Mouse (Mus musculus) brain, embryonic 14.5 days (tissue): ENCODE measurements around the gene Zfp664.

Experiments
- CTCF ChIP-seq: fragments of 200-500 bp; IDR thresholded peaks from 2 replicates; pipeline ENCODE4 v1.5.1; 2012; ENCODE audit warnings: inconsistent platforms, mild to moderate bottlenecking, moderate library complexity, borderline replicate concordance; ENCODE audit not compliant: insufficient read depth, insufficient read length; ENCODE audit errors: extremely low read depth
- POLR2A ChIP-seq: fragments of 200-500 bp; IDR thresholded peaks from 2 replicates; pipeline ENCODE4 v1.6.1; 2012; ENCODE audit warnings: mild to moderate bottlenecking, inconsistent platforms, borderline replicate concordance; ENCODE audit not compliant: poor library complexity, insufficient read depth, insufficient read length, severe bottlenecking; ENCODE audit errors: extremely low read depth

- TF ChIP-seq CTCF (no peak), POLR2A (no peak)
Observed at GRCm38 (mm10) chr5:124853079-124853478, 9.4 kb upstream of the Zfp664 start.
